Mouse (Mus musculus): Measurements from ENCODE around the gene Tceal1.

Gene Tceal1

GRCm38 (mm10) chrX:136707446-136708167, at the start of gene Tceal1:
Gene Tceal1, plus strand, starts transcription at chrX:136707982.
- peak; percentile 80 for DNase-seq

- DNase-seq: peak; percentile 57
Observed at GRCm38 (mm10) chrX:136666281-136666706, 41.5 kb upstream of the Tceal1 start.

DNA sequence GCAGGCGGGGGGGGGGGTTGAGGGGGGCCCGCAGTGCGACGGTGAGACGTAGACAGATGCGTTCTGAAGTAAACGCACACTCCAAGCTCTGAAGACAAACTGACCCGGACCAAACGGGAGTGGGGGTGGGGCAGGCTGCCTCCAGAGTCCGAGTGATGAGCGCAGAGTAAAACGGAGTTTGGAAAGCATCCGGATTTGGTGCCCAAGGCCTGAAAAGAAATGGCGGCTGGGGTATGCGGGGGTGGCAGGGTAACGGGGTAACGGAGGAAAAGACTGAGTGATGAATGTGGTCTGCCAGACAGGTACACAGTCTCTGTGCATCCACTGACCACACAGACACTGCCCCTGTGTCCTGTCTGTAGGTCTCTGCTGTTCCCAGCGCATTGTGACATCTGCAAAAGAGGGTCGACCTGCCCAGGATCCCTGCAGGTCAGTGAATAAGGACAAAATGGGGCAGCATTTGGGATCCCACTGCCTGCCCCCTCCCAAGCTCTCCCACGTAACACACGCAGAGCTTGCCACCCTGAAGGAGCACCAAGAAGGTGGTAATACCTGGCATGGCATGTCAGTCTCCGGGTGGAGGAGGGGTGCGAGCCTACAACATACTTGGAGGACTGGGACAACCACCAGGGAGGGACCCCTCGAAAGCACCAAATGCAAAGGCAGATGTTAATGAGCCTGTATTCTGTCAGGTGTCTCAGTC, 40.9 kb upstream of the Tceal1 start:
- DNase-seq: peak; percentile 36

DNA sequence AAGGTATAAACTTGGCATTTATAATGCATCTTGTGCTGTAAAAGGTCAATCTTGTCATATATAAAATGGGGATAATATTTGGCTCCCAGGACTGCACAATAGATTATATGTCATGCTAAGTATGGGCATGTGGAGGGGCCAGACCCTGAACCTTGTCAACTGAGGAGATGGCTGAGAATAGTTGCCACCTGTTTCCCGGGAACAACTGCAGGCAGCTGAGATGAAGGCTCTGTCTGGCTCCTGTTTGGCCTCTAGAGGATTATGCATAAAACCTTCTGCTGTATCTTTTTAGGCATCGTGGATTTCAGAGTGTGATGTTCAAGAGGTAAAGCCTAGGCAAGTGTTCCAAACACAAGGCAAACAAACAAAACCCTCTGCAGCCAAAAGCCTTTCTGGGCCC, 39.0 kb upstream of the Tceal1 start:
- DNase-seq: no peak

- DNase-seq: no peak
Observed at GRCm38 (mm10) chrX:136680989-136681388, 26.8 kb upstream of the Tceal1 start.

DNA sequence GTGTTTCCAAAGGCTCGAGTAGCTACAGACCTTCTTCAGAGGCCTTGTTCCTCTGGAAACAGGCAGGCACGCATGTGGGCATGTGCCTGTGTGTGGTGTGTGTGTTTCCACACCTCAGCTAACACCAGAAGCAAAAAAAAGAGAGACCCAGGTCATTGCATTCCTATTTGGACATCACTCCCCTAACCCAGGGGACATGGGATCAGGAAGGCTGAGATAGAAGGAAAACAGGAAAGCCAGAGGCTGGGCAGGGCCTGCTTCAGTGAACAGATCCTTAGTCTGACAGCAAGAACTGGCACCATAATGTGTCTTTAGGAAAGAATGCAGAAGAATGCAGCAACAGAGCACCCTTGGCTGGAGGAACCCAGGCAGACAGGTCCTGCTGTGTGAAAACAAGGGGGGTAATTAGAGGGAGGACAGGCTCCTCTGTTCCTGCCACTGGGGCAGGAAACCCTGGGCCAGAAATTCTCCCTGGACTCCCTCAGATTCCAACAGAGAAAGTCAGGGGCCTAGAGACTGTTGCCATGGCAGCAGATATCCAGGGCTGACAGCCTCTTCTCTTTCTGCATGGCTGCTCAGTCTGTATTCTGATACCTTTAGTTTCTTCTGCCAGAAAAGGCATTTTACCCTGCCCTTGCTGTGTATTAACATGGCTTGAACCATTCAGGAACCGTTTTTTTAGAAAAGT, 16.0 kb upstream of the Tceal1 start:
- peak; percentile 14 for DNase-seq

GRCm38 (mm10) chrX:136692294-136692675, 15.5 kb upstream of the Tceal1 start:
- DNase-seq: no peak

DNA sequence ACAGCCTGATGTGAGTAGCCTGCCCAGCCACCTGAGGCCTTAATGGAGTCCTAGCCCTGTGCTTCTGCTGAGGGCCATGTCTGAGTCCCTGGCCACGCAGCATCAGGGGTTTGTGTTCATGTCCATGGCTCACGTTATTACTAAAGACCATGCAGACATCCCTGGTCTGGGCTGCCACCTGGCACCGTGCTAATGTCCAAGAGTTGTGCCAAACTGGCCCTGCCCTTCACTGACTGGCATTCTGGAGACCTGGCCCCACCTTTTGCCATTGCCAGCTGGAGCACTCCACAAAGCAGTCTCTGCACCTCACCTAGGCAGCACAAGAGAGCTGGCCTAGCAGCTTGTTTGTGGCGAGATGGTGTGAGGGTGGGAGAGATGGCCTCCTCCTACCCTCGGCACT, 14.6 kb upstream of the Tceal1 start:
- no peak for DNase-seq

DNA sequence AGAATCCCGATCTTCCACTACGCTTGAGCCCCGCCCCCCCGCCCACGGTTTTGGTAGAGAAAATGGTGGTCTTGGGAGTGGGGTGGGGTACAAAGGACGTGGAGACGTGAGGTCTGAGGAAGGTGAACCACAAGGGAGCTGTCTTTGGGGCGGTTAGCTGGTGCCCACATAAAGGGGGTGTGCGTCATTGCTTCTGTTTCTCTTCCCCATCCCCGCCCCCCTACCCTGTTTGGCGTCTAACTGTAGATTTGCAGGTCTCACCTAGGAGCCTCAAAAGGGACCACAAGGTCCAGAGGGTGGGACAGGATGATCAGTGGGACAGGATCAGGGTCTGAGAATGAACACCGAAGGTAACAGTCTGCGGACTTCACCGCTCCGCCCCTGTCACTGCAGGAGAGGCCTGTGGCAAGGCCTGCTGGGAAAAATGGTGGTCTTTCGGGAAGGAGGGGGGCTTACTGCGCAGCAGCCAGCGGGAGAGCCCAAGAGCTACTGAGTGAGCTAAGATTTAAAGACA, 443 bp downstream of the Tceal1 start:
- peak; percentile 79 for DNase-seq

DNA sequence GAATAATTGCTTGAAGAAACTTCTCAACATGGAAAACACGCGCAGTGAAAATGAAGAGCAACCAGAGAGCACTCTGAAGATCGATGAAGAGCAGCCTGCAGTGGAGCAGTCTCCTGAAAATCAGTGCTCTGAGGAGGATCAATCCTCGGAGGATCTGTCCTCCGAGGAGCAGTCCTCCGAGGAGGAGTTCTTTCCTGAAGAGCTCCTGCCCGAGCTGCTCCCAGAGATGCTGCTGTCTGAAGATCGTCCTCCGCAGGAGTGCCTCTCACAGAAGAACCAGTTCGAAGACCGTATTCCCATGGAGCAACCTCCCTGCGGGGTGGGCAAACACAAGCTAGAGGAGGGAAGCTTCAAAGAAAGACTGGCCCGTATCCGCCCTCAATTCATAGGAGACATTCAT, 1.0 kb downstream of the Tceal1 start:
- no peak for DNase-seq

DNA sequence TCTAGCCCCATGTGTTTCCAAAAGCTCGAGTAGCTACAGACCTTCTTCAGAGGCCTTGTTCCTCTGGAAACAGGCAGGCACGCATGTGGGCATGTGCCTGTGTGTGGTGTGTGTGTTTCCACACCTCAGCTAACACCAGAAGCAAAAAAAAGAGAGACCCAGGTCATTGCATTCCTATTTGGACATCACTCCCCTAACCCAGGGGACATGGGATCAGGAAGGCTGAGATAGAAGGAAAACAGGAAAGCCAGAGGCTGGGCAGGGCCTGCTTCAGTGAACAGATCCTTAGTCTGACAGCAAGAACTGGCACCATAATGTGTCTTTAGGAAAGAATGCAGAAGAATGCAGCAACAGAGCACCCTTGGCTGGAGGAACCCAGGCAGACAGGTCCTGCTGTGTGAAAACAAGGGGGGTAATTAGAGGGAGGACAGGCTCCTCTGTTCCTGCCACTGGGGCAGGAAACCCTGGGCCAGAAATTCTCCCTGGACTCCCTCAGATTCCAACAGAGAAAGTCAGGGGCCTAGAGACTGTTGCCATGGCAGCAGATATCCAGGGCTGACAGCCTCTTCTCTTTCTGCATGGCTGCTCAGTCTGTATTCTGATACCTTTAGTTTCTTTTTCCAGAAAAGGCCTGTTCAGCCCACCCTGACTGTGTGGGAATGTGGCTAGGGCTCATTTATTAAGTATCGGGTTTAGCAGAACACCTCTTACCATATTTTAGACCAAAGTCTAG, 7.1 kb downstream of the Tceal1 start:
- DNase-seq: peak; percentile 15

GRCm38 (mm10) chrX:136732016-136732415, 24.2 kb downstream of the Tceal1 start:
- no peak for DNase-seq

GRCm38 (mm10) chrX:136740087-136740790, 32.5 kb downstream of the Tceal1 start:
- DNase-seq: peak; percentile 24

DNA sequence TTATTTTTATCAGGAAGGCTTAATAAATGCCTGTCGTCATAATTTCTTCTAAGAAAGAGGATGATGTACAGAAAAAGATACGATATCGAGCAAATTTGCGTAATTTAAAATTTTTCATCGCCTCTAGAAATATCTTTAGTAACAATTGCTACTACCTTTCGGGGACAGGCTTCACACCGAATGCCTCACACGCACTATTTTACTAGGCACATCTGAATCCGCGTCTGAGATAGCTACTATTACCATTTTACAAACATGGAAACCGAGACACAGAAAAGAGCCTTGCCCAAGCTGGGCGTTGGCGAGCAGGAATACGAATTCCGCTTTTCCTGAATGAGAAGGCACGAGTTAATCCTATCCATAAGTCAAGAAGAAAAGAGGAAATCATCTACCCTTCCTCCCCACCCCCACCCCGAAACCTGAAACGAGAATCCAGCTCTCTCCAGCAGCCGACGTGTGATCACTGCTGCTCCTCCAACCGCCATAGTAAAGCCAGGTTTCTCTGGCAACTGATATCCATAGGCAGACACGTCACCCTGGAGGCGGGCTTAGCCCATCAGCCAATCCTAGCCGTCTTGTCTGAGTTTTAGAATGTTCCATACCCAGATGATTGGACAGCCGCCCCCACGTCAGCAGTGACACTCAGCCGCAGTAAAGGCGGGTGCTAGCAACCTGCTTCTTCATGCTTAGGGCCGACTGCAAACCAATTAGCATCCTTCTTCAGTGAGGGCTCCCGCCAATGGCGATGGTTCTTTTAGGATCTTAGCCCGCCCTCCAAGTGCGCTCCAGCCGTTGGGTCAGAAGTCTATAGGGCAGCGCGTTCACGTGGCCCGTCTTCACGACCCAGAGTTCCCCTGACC, 33.2 kb downstream of the Tceal1 start:
- DNase-seq: peak; percentile 98

GRCm38 (mm10) chrX:136741651-136742201, 33.9 kb downstream of the Tceal1 start:
- peak; percentile 84 for DNase-seq

DNA sequence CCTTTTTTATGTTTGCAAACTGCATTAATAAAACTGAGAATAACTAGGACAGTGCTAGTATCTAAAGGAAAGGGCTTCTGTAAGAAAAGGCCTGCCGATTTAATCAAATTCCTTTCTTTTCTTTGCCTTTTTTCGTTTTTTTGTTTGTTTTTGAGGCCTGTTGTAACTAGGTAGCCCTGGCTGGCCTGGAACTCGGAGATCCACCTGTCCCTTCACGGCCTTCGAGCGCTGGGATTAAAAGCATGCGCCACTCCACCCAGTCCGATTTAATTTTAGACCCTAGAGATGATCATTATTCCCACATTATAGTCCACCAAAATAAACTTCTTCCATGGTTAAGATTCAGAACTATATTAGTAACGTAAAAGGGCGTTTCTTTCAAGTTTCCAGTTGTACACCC, 34.5 kb downstream of the Tceal1 start:
- DNase-seq: no peak

DNA sequence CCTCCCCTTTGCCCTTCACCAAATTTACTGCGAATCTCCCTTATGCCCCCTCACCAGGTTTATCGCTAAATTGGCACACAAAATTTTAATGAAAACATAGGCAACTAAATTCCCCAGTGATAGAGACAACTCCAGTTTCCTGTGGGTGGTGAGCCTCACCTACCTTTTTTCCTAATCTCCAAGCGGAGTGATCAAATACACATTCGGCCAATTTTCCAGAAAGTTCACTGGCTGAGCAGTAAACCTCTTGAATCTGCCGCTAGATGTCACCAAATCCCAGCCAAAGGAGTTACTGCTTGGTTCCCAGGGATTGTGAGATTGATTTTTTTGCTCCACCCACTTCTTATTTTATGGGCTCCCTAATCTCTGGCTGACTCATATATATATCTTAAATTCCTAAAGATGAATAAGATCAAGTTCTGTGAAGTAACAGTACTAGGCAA, 34.9 kb downstream of the Tceal1 start:
- DNase-seq: peak; percentile 78

DNA sequence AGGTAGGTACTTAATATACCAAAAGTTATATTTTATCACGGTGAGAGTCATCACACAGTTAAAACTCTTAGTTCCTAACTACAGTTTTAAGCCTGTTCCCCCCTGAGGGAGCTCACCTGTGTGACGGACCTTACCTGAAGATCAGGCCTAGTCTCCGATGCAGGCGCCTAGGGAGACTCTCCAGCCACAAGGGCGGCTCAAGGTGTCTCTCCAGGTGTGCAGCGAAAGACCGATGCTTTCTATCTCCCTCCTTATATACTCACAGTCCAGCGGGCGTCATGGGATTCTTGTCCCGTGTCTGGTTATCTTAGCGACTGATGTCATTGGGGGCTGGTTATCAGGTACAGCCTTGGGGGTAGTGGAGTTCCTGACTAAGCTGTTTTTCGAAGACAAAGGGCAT, 35.7 kb downstream of the Tceal1 start, which contains the start of gene Morf4l2:
TSS of gene Morf4l2 (minus strand) at position 232 of the 400 bp plus-strand sequence.
- DNase-seq: no peak

- peak; percentile 4 for DNase-seq
Observed at GRCm38 (mm10) chrX:136744663-136745062, 36.9 kb downstream of the Tceal1 start.

DNA sequence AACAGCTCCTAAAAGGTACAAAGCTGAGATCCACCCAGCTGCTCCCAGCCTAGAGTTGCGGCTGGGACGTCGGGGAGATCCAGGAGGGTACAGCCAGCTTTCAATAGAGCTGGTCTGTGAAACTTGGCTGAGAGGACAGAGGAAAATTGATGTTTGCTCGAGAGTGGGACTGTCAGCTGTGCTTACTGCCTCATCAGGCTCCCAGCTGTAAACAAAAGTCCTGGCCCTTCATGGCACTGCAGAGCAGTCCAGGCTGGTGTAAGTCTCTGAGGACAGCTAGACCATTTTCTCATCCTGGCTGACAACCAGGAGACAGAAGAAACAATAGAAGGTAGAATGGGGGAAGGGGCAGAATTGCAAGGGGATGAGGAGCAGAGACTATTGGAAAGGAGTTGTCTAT, 41.5 kb downstream of the Tceal1 start:
- DNase-seq: no peak

- no peak for DNase-seq
Observed at GRCm38 (mm10) chrX:136755464-136755863, 47.7 kb downstream of the Tceal1 start.

All from retina, postnatal 1 day (tissue).